Mouse (Mus musculus) hindbrain, embryonic 15.5 days (tissue): ENCODE results near the gene Uhrf1. TPM values are rescaled to one million over a fixed set of nuclear protein-coding genes. Genes with fewer than 3 reads are reported as not detected.
A peak's percentile ranks its signal among the peaks of the same experiment; 100 is the strongest.

Experiments used
- ATAC-seq: fragments of 200-750 bp; cut with Nextera tagmentation; 2 replicates; pipeline ENCODE4 v1.8.0; 2017; ENCODE audit warnings: low read depth, moderate number of reproducible peaks, moderate TSS enrichment; ENCODE audit not compliant: low FRiP score
- H3K27ac ChIP-seq: fragments of 300-500 bp; sonication (generic); replicated peaks from 2 replicates; pipeline ENCODE4 v1.5.1; 2015; ENCODE audit warnings: mild to moderate bottlenecking, inconsistent platforms
- H3K27me3 ChIP-seq: fragments of 300-500 bp; sonication (generic); 2 replicates; pipeline ENCODE4 v1.6.1; 2015; ENCODE audit warnings: control low read depth, inconsistent platforms
- H3K36me3 ChIP-seq: fragments of 300-500 bp; sonication (generic); 2 replicates; pipeline ENCODE4 v1.6.1; 2015; ENCODE audit warnings: control low read depth, inconsistent platforms
- H3K4me1 ChIP-seq: fragments of 300-500 bp; sonication (generic); replicated peaks from 2 replicates; pipeline ENCODE4 v1.6.1; 2015; ENCODE audit warnings: control low read depth, inconsistent platforms
- H3K4me2 ChIP-seq: fragments of 300-500 bp; sonication (generic); 2 replicates; pipeline ENCODE4 v1.6.1; 2015; ENCODE audit warnings: moderate library complexity, mild to moderate bottlenecking, inconsistent platforms
- H3K4me3 ChIP-seq: fragments of 300-500 bp; sonication (generic); 2 replicates; pipeline ENCODE4 v1.5.1; 2015; ENCODE audit warnings: mild to moderate bottlenecking, inconsistent platforms
- H3K9ac ChIP-seq: fragments of 300-500 bp; sonication (generic); 2 replicates; pipeline ENCODE4 v1.6.1; 2015; ENCODE audit warnings: inconsistent platforms
- H3K9me3 ChIP-seq: fragments of 300-500 bp; sonication (generic); 2 replicates; pipeline ENCODE4 v1.6.1; 2016; ENCODE audit warnings: control low read depth, inconsistent platforms
- WGBS: fragments of 180-500 bp; shearing (Covaris S2); methylation state at CpG from one replicate; pipeline ENCODE4 v1.1.7; 2015; 5-methylcytosine and 5-hydroxymethylcytosine counted together
- polyA plus RNA-seq: library from polyadenylated mRNA; unstranded; fragments of >200 nt; fragmentation: Nextera tagmentation; extraction: Ambion mirVana; gene quantifications from 2 replicates; pipeline ENCODE4 v1.2.1, GENCODE M21; 2015

Gene Uhrf1
- polyA plus RNA-seq, 1 experiment from 2014 or later = 29.7 TPM

DNA sequence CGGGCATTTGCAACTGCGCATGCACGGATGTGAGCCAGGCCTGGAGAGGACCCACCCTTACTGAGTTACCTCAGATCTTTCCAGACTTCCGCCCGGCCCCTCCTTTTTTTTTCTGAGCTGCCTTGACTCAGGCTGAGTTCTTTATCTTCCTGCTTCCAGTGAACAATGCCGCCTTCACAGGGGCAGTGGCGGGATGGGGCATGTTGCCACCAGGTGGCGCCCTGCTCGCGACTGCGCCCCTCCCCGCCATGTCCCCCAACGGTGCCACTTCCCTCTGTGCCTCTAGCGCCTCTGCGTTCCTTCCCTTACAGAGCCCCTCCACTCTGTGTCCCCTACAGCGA lies 12.0 kb upstream of the Uhrf1 start:
- Histone ChIP-seq H3K4me3 (peak overlapping the region; percentile 30), H3K4me2 (peak overlapping the region; percentile 53), H3K27ac (peak overlapping the region; percentile 63), H3K9ac (no peak overlapping the region; the same call in 1 of the 2 replicates), H3K27me3 (no peaks in the 10 kb centered on the region), H3K4me1 (peaks cover 25% of the 10 kb centered on the region), H3K9me3 (no peaks in the 10 kb centered on the region), H3K36me3 (no peaks in the 10 kb centered on the region)
- WGBS = 0% methylated on average over 16 of the region's 16 CpGs
- ATAC-seq = peak; percentile 83

DNA sequence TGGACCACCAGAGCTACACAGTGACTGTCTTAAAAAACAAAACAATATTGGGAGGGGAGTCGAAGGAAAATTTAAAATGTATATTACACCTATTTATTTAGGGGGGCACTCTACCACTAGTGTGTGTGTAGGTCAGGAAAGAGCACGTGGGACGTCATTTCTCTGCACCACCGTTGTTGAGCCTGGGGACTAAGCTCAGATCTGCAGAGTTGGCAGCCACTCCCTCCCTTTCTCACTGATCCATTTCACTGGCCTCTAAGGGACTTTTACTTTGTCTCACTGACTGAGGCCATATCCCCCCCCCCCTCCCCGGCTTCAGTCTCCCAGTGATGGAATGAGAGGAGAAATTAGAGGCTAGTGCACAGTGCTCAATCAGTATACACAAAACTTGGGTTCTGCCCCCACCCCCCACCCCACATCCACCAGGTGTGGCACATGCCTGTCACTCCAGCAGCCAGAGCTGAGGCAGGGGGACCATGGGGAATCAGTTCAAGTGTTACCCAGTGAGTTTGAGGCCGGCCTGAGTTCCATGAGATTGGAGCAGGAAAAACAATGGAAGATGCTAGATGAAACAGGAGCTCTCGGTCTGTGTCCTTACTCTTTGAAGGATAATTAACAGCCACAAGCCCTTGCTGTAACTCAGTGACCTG lies 11.2 kb upstream of the Uhrf1 start:
- H3K4me2 ChIP-seq = no peak overlapping the region
- 65% methylated on average over 7 of the region's 7 CpGs for WGBS
- no peaks in the 10 kb centered on the region for H3K9me3 ChIP-seq
- H3K4me3 ChIP-seq = no peak overlapping the region
- no peaks in the 10 kb centered on the region for H3K27me3 ChIP-seq
- H3K4me1 ChIP-seq = peaks cover 25% of the 10 kb centered on the region
- ATAC-seq = no peak
- H3K27ac ChIP-seq = 0 out of 2 replicates have a peak overlapping the region, but pooled peaks have one; percentile 63
- H3K36me3 ChIP-seq = no peaks in the 10 kb centered on the region
- H3K9ac ChIP-seq = no peak overlapping the region

DNA sequence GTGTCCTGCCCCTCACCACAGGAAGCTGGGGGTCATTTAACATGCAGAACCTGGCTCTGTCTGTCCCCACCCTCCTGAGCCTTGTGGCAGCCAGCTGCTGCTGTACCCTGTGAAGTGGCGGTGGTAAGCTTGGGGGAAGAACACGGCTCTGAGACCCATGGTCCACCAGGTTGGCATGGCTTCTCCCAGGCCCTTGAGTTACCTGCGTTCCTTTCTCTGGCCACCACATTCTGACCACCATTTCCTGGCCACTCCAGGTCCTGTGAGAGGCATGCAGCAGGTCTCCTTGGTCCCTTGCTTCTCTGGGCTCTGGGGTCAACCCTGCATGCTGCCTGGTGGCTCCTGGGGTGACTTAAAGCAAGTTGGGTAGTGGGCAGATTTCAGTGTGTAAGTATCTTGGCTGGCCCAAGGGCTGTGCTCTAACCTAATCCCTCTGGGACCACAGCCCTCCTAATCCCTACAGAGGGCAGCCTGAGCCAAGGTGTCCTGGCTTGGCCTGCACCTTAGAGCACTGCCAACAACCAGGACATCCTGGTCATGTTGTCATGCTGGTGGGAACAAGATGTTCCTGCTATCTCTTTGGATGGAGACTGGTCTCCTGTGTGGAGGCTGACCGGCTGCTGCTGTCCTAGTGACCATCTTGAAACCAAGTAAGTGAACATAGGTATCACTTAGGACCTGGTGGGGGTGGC lies 10.4 kb upstream of the Uhrf1 start, which contains the start of gene Plin3:
Gene Plin3, minus strand, starts transcription at position 343 of the 692 bp plus-strand sequence.
- no peak within 1 kb of the TSS for H3K4me3 ChIP-seq
- no peaks in the 10 kb centered on the region for H3K9me3 ChIP-seq
- H3K27me3 ChIP-seq = no peaks in the 10 kb centered on the region
- H3K36me3 ChIP-seq = no peaks in the 10 kb centered on the region
- 0 out of 2 replicates have a peak within 1 kb of the TSS, but pooled peaks have one; percentile 63 for H3K27ac ChIP-seq
- ATAC-seq = no peak
- H3K4me1 ChIP-seq = peaks cover 25% of the 10 kb centered on the region
- H3K9ac ChIP-seq = no peak within 1 kb of the TSS
- WGBS = 87% methylated on average over 4 of the region's 4 CpGs
- no peak within 1 kb of the TSS for H3K4me2 ChIP-seq

DNA sequence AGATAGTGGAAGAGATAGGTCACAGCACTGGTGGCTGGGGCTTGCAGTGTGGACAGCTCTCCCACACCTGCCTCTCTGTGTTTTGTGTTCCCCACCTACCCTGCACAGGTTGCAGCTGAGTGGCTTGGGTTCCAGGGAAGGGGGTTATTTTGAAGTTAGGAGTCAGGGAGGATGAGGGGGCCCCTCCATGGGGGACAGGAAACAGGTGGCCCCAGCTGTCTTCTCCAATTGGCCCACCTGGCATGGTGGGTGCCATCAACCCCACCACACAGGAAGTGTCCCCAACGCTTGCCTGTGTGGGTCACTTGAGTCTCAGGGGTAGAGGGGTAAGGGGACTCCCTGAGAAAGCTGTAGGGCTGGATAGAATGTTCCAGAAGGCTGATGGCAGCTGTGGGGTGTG lies 9.8 kb upstream of the Uhrf1 start:
- H3K4me2 ChIP-seq = no peak overlapping the region
- 69% methylated on average over 1 of the region's 1 CpGs for WGBS
- no peak overlapping the region for H3K4me3 ChIP-seq
- H3K27ac ChIP-seq = no peak overlapping the region
- ATAC-seq = no peak
- no peaks in the 10 kb centered on the region for H3K27me3 ChIP-seq
- H3K4me1 ChIP-seq = peaks cover 25% of the 10 kb centered on the region
- no peaks in the 10 kb centered on the region for H3K36me3 ChIP-seq
- H3K9me3 ChIP-seq = no peaks in the 10 kb centered on the region
- H3K9ac ChIP-seq = no peak overlapping the region

DNA sequence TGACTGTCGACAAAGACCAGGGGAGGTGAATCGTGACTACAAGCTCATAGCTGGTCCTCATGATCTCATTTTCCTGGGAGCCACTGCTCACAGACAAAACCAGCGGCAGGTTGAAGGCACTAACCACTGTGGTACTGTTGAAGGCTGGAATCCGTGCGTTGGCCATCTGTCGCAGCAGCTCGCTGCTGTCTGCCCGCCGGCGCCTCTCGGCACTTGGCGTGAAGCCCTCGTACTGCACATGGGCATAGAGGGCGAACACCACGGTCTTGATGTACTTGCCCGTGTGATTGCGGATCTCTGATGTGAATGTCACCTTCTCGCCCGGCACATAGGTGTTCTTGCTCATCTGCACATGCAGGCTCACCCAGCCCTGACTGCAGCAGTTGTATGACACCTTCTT lies 8.9 kb upstream of the Uhrf1 start:
- no peaks in the 10 kb centered on the region for H3K36me3 ChIP-seq
- H3K9ac ChIP-seq = no peak overlapping the region
- H3K4me2 ChIP-seq = no peak overlapping the region
- H3K4me3 ChIP-seq = no peak overlapping the region
- H3K27me3 ChIP-seq = no peaks in the 10 kb centered on the region
- H3K27ac ChIP-seq = no peak overlapping the region
- WGBS = 80% methylated on average over 19 of the region's 19 CpGs
- no peaks in the 10 kb centered on the region for H3K9me3 ChIP-seq
- ATAC-seq = no peak
- H3K4me1 ChIP-seq = peaks cover 23% of the 10 kb centered on the region

DNA sequence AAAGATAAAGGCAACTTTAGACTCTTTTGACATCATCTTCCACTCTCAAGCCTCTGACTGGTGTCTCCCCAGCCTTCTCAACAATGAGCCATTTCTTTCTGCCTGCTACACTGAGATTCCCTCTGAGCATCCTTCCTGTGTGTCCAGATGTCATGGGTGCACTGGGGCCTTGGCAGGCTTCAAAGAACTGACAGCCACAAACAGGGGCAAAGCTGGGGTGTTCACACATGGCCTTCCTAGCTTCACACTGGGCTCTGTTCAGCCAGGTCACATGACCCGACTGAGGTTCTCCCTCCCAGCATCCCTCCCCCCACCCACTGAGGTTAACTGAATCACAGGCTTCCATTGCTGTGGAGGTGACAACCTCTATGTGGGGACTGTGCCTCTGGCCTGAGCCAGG lies 6.9 kb upstream of the Uhrf1 start:
- ATAC-seq = no peak
- 70% methylated on average over 1 of the region's 1 CpGs for WGBS
- H3K4me3 ChIP-seq = no peak overlapping the region
- no peaks in the 10 kb centered on the region for H3K9me3 ChIP-seq
- peaks cover 4% of the 10 kb centered on the region for H3K4me1 ChIP-seq
- H3K9ac ChIP-seq = no peak overlapping the region
- no peaks in the 10 kb centered on the region for H3K27me3 ChIP-seq
- H3K27ac ChIP-seq = no peak overlapping the region
- no peak overlapping the region for H3K4me2 ChIP-seq
- H3K36me3 ChIP-seq = no peaks in the 10 kb centered on the region

DNA sequence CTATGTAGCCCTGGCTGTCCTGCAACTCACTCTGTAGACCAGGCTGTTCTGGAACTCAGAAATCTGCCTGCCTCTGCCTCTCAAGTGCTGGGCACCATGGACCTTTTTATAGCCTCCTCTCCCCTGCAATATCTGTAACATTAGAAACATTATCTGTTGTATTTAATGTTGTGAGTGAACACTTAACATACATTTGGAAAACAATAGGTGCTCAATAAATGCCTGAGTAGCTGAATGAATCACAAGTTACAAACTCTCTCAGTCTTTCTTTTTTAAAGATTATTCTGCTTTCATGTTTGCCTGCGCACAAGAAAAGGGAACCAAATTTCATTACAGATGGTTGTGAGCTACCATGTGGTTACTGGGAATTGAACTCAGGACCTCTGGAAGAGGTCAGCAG lies 4.9 kb upstream of the Uhrf1 start:
- Histone ChIP-seq H3K4me2 (no peak overlapping the region), H3K4me3 (no peak overlapping the region), H3K36me3 (no peaks in the 10 kb centered on the region), H3K9me3 (no peaks in the 10 kb centered on the region), H3K27me3 (no peaks in the 10 kb centered on the region), H3K4me1 (peaks cover 2% of the 10 kb centered on the region), H3K27ac (no peak overlapping the region), H3K9ac (no peak overlapping the region)
- WGBS = 93% methylated on average over 1 of the region's 1 CpGs
- no peak for ATAC-seq

DNA sequence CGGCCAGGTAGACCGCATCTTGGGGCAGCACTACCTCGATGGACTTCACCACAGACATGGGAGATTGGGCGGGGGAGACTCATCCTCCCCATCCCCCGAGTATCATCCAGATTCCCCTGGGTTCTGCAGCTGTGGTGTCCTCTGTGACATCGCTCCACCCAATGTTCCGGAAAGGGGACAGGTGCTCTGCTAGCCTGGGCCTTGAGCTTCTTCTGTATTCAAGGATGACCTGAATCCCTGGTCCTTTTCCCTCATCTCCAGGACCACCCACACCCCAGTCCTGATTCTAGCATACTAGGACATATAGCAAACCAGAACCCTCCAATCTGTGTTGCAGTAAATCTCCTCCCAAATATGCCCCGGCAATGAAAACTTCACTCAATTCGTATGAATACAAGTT lies 2.9 kb upstream of the Uhrf1 start, which contains the start of gene Arrdc5:
Gene Arrdc5, minus strand, starts transcription at position 101 of the 400 bp plus-strand sequence.
- Histone ChIP-seq H3K4me2 (no peak within 1 kb of the TSS), H3K4me1 (peaks cover 16% of the 10 kb centered on the region), H3K9me3 (no peaks in the 10 kb centered on the region), H3K4me3 (no peak within 1 kb of the TSS), H3K36me3 (no peaks in the 10 kb centered on the region), H3K9ac (no peak within 1 kb of the TSS), H3K27me3 (no peaks in the 10 kb centered on the region), H3K27ac (no peak within 1 kb of the TSS)
- no peak for ATAC-seq
- 95% methylated on average over 9 of the region's 9 CpGs for WGBS

DNA sequence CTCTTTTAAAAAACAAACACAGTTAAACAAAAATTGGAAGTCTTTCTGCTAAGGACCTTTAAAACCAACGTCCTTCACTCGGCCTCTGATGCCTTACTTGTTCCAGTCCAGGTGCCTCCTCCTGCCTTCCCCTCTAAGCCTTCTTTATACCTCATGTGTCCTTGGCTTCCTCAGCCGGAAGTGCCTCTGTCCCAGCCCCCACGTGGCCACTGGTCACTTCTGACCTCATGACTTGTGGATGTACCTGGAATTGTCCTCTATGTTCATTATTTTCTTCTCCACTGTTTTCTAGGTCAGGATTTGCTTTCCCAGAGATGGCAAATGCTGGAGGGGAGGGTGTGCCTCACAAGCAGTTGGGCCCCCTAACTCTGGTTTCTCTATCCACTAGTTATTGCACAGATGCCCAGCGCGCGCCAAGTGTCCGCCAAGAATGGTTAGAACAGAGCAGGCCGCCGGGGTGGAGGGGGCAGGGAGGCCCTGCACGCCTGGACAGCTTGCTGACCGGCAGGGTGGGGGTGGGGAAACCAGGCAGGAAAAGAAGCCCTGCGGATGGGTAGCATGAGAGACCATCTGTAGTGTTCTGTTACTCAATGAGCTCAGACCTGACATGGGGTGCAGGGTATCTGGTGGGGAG lies 641 bp upstream of the Uhrf1 start:
- Histone ChIP-seq H3K27me3 (no peaks in the 10 kb centered on the region), H3K4me2 (peak overlapping the region; percentile 80), H3K9me3 (no peaks in the 10 kb centered on the region), H3K36me3 (no peaks in the 10 kb centered on the region), H3K27ac (no peak overlapping the region), H3K4me3 (no peak overlapping the region), H3K4me1 (peaks cover 17% of the 10 kb centered on the region), H3K9ac (no peak overlapping the region)
- 24% methylated on average over 13 of the region's 13 CpGs for WGBS
- ATAC-seq = peak; percentile 9; the same call in 1 of the 2 replicates

DNA sequence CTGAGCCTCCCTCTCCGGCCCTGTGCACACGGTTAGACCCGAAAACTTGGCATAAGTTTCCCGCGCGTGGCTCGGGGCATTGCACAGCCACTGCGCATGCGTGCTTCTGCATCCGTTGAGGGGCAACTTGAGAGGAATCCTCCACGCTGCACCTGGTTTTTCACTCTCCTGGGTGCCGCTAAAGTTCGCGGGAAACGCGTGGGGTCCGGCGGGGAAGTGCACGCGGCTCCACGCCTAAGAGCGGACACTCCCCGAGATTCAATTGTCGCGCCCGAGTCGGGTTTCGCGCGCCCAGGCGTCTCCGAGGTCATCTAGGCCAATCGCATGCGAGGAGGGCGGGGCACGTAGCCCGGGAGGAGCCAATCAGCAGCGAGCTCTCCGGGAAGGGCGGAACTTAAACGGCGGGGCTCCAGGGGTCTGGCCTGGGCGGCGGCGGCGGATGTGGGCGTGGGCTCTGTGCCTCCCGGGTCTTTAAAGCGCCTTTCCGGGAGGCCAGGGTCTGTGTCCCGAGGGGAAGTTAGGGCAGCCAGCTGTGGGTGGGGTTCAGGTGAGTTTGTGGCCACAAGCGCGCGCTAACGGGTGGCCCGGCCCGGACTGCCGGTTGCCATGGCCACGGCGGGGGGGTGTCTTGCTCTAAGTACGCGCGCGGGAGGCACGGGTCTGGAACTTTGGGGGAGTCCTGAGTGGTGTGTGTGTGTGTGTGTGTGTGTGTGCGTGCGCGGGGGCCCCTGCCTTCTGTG lies 896 bp downstream of the Uhrf1 start:
- H3K4me1 ChIP-seq = peaks cover 17% of the 10 kb centered on the region
- peak overlapping the region; percentile 45 for H3K9ac ChIP-seq
- peak; percentile 93 for ATAC-seq
- WGBS = under 1% methylated on average over 68 of the region's 68 CpGs
- H3K36me3 ChIP-seq = no peaks in the 10 kb centered on the region
- H3K27ac ChIP-seq = peak overlapping the region; percentile 26; the same call in 1 of the 2 replicates
- H3K27me3 ChIP-seq = no peaks in the 10 kb centered on the region
- peak overlapping the region; percentile 66 for H3K4me3 ChIP-seq
- peak overlapping the region; percentile 80 for H3K4me2 ChIP-seq
- H3K9me3 ChIP-seq = no peaks in the 10 kb centered on the region

DNA sequence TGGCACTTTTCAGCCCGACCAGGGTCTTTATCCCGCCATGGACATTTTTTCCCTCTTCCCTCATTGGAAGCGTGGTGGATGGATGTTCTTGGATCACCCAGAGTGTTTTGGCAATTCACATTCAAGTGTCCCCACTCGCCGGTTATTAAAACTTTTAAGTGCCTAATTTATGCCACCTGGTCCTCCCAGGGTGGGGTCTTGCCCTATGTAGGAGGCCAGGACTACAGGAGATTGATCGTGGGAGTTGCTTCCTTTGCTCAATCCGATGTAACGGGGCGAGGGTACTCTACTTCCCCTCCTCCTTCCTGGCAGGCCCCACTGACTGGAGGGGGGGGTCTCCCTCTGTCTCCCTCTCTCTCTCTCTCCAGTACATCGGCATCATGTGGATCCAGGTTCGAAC lies 1.6 kb downstream of the Uhrf1 start:
- no peaks in the 10 kb centered on the region for H3K27me3 ChIP-seq
- H3K4me3 ChIP-seq = peak overlapping the region; percentile 66
- no peaks in the 10 kb centered on the region for H3K36me3 ChIP-seq
- peaks cover 17% of the 10 kb centered on the region for H3K4me1 ChIP-seq
- no peak overlapping the region for H3K27ac ChIP-seq
- ATAC-seq = 0 out of 2 replicates have a peak, but pooled peaks have one; percentile 9
- WGBS = 13% methylated on average over 11 of the region's 11 CpGs
- H3K9me3 ChIP-seq = no peaks in the 10 kb centered on the region
- peak overlapping the region; percentile 45 for H3K9ac ChIP-seq
- H3K4me2 ChIP-seq = peak overlapping the region; percentile 80
